Mouse (Mus musculus) erythroblast, embryonic 14.5 days (primary cell): ENCODE measurements at regions not wholly inside any gene's neighbourhood (a gene's known extent, or its start where the extent isn't known, plus 50 kb on each side); places are given as distances from the start of the nearest gene placed in this dataset.

ENCODE experiments used
- H3K27me3 ChIP-seq: 2 replicates; pipeline ENCODE4 v1.6.1; 2012; ENCODE audit warnings: inconsistent platforms; ENCODE audit not compliant: control insufficient read depth
- H3K36me3 ChIP-seq: 2 replicates; pipeline ENCODE4 v1.6.1; 2012; ENCODE audit warnings: mild to moderate bottlenecking, inconsistent platforms; ENCODE audit not compliant: control insufficient read depth
- H3K4me1 ChIP-seq: 2 replicates; pipeline ENCODE4 v1.6.1; 2012; ENCODE audit warnings: inconsistent platforms; ENCODE audit not compliant: control insufficient read depth
- H3K4me3 ChIP-seq: replicated peaks from 2 replicates; pipeline ENCODE3; 2012; ENCODE audit warnings: moderate library complexity, mild to moderate bottlenecking, inconsistent platforms
- H3K9me3 ChIP-seq: 2 replicates; pipeline ENCODE4 v1.6.1; 2012; ENCODE audit warnings: low read length, inconsistent platforms, mixed read lengths; ENCODE audit not compliant: control insufficient read depth
- GATA1 ChIP-seq: IDR thresholded peaks from 2 replicates; pipeline ENCODE4 v1.6.1; 2012; ENCODE audit warnings: low read length, inconsistent platforms, mixed read lengths
- TAL1 ChIP-seq: IDR thresholded peaks from 3 replicates; pipeline ENCODE4 v1.6.1; 2012; ENCODE audit warnings: low read length, inconsistent platforms, mixed read lengths

- Histone ChIP-seq H3K4me3 (no peak overlapping the region), H3K27me3 (no peaks in the 10 kb centered on the region), H3K4me1 (no peaks in the 10 kb centered on the region), H3K9me3 (no peaks in the 10 kb centered on the region), H3K36me3 (no peaks in the 10 kb centered on the region)
- TF ChIP-seq TAL1 (no peak), GATA1 (no peak)
Observed at GRCm38 (mm10) chr10:67610689-67611088, 61.9 kb upstream of the Ado start.

GRCm38 (mm10) chr10:67608033-67608432 is 59.3 kb upstream of the Ado start:
- H3K36me3 ChIP-seq, result no peaks in the 10 kb centered on the region
- no peak overlapping the region for H3K4me3 ChIP-seq
- H3K9me3 ChIP-seq, result no peaks in the 10 kb centered on the region
- TF ChIP-seq TAL1 (no peak), GATA1 (no peak)
- H3K27me3 ChIP-seq, result no peaks in the 10 kb centered on the region
- H3K4me1 ChIP-seq, result no peaks in the 10 kb centered on the region

GRCm38 (mm10) chr10:67607297-67608032 is 58.7 kb upstream of the Ado start:
- H3K4me3 ChIP-seq, result no peak overlapping the region
- H3K27me3 ChIP-seq, result no peaks in the 10 kb centered on the region
- no peaks in the 10 kb centered on the region for H3K4me1 ChIP-seq
- TF ChIP-seq TAL1 (no peak), GATA1 (no peak)
- H3K9me3 ChIP-seq, result no peaks in the 10 kb centered on the region
- no peaks in the 10 kb centered on the region for H3K36me3 ChIP-seq

GRCm38 (mm10) chr10:67606739-67607138 is 58.0 kb upstream of the Ado start:
- Histone ChIP-seq H3K4me1 (no peaks in the 10 kb centered on the region), H3K36me3 (no peaks in the 10 kb centered on the region), H3K27me3 (no peaks in the 10 kb centered on the region), H3K4me3 (no peak overlapping the region), H3K9me3 (no peaks in the 10 kb centered on the region)
- TF ChIP-seq GATA1, result no peak
- TF ChIP-seq TAL1, result no peak

- no peaks in the 10 kb centered on the region for H3K4me1 ChIP-seq
- no peak for TF ChIP-seq TAL1
- TF ChIP-seq GATA1, result no peak
- H3K27me3 ChIP-seq, result no peaks in the 10 kb centered on the region
- no peaks in the 10 kb centered on the region for H3K9me3 ChIP-seq
- H3K4me3 ChIP-seq, result no peak overlapping the region
- H3K36me3 ChIP-seq, result no peaks in the 10 kb centered on the region
Observed at GRCm38 (mm10) chr10:67599390-67599789, 50.6 kb upstream of the Ado start.

- no peak for TF ChIP-seq TAL1
- TF ChIP-seq GATA1, result no peak
- H3K4me1 ChIP-seq, result no peaks in the 10 kb centered on the region
- H3K9me3 ChIP-seq, result no peaks in the 10 kb centered on the region
- no peak overlapping the region for H3K4me3 ChIP-seq
- H3K36me3 ChIP-seq, result no peaks in the 10 kb centered on the region
- no peaks in the 10 kb centered on the region for H3K27me3 ChIP-seq
Observed at GRCm38 (mm10) chr10:67598590-67599047, 49.9 kb upstream of the Ado start.
